Mouse (Mus musculus) midbrain, postnatal 0 days (tissue): ENCODE measurements around the gene Dhx8. TPM values are rescaled to one million over a fixed set of nuclear protein-coding genes. Genes with fewer than 3 reads are reported as not detected.

ENCODE experiments used
- ATAC-seq: fragments of 200-750 bp; cut with Nextera tagmentation; 2 replicates; pipeline ENCODE4 v1.8.0; 2017; ENCODE audit warnings: moderate number of reproducible peaks, mild to moderate bottlenecking, moderate TSS enrichment, moderate library complexity; ENCODE audit not compliant: low FRiP score
- DNase-seq: peaks from one replicate; pipeline ENCODE4 v3.0.0-alpha.2; 2015; ENCODE audit warnings: low spot score
- H3K27ac ChIP-seq: fragments of 300-500 bp; sonication (generic); 2 replicates; pipeline ENCODE4 v1.5.1; 2014; ENCODE audit warnings: low read depth, mild to moderate bottlenecking, low read length, mixed read lengths
- H3K27me3 ChIP-seq: fragments of 300-500 bp; sonication (generic); 2 replicates; pipeline ENCODE4 v1.6.1; 2014; ENCODE audit warnings: low read length, control low read depth, mixed read lengths; ENCODE audit not compliant: insufficient read depth
- H3K36me3 ChIP-seq: fragments of 300-500 bp; sonication (generic); 2 replicates; pipeline ENCODE4 v1.6.1; 2014; ENCODE audit warnings: low read length, control low read depth, mixed read lengths; ENCODE audit not compliant: insufficient read depth
- H3K4me1 ChIP-seq: fragments of 300-500 bp; sonication (generic); 2 replicates; pipeline ENCODE4 v1.6.1; 2014; ENCODE audit warnings: mild to moderate bottlenecking, control low read depth, antibody characterized with exemption, low read length, mixed read lengths; ENCODE audit not compliant: insufficient read depth
- H3K4me2 ChIP-seq: fragments of 300-500 bp; sonication (generic); 2 replicates; pipeline ENCODE4 v1.6.1; 2014; ENCODE audit warnings: low read depth, mild to moderate bottlenecking, low read length, mixed read lengths; ENCODE audit not compliant: poor library complexity, severe bottlenecking
- H3K4me3 ChIP-seq: fragments of 300-500 bp; sonication (generic); 2 replicates; pipeline ENCODE4 v1.5.1; 2014; ENCODE audit warnings: low read depth, mild to moderate bottlenecking, low read length, moderate library complexity
- H3K9ac ChIP-seq: fragments of 300-500 bp; sonication (generic); replicated peaks from 2 replicates; pipeline ENCODE4 v1.6.1; 2014; ENCODE audit warnings: mild to moderate bottlenecking, low read length, moderate library complexity, mixed read lengths; ENCODE audit not compliant: poor library complexity, severe bottlenecking
- H3K9me3 ChIP-seq: fragments of 300-500 bp; sonication (generic); 2 replicates; pipeline ENCODE4 v1.6.1; 2016; ENCODE audit warnings: low read length, control low read depth
- CTCF ChIP-seq: IDR thresholded peaks from 2 replicates; pipeline ENCODE4 v1.5.1; 2016; ENCODE audit warnings: antibody characterized with exemption, mild to moderate bottlenecking
- WGBS: fragments of 180-500 bp; shearing (Covaris S2); extraction: QIAGEN DNeasy Blood & Tissue Kit; methylation state at CpG from one replicate; pipeline ENCODE4 v1.1.7; 2014; 5-methylcytosine and 5-hydroxymethylcytosine counted together
- polyA plus RNA-seq: library from polyadenylated mRNA; unstranded; fragments of >200 nt; fragmentation: Nextera tagmentation; extraction: Ambion mirVana; gene quantifications from 2 replicates; pipeline ENCODE4 v1.2.1, GENCODE M21; 2015
- total RNA-seq: library from RNA; depleted of rRNA; stranded (reverse); fragments of >200 nt; gene quantifications from 2 replicates; pipeline ENCODE4 v1.2.3, GENCODE M21; 2014

Gene Dhx8
- total and polyA plus RNA-seq, 2 experiments from 2014 or later, result 25.7 to 30.6 TPM

GRCm38 (mm10) chr11:101697156-101697861 lies 35.4 kb upstream of the Dhx8 start:
- ATAC-seq (no peak), DNase-seq (no peak)
- H3K4me2 ChIP-seq, result no peak overlapping the region
- H3K9ac ChIP-seq, result no peak overlapping the region
- 0 out of 2 replicates have a peak, but pooled peaks cover 4% of the 10 kb centered on the region for H3K4me1 ChIP-seq
- H3K4me3 ChIP-seq, result no peak overlapping the region
- no peaks in the 10 kb centered on the region for H3K27me3 ChIP-seq
- WGBS, result 92% methylated on average over 9 of the region's 9 CpGs
- H3K27ac ChIP-seq, result no peak overlapping the region; the same call in 1 of the 2 replicates
- TF ChIP-seq CTCF, result no peak
- H3K9me3 ChIP-seq, result no peaks in the 10 kb centered on the region
- H3K36me3 ChIP-seq, result no peaks in the 10 kb centered on the region

- no peak for TF ChIP-seq CTCF
- no peak overlapping the region for H3K27ac ChIP-seq
- no peaks in the 10 kb centered on the region for H3K36me3 ChIP-seq
- DNase-seq, result no peak
- no peak overlapping the region for H3K9ac ChIP-seq
- H3K4me1 ChIP-seq, result 0 out of 2 replicates have a peak, but pooled peaks cover 4% of the 10 kb centered on the region
- no peak overlapping the region for H3K4me3 ChIP-seq
- no peak overlapping the region for H3K4me2 ChIP-seq
- no peaks in the 10 kb centered on the region for H3K27me3 ChIP-seq
- no peak for ATAC-seq
- no peaks in the 10 kb centered on the region for H3K9me3 ChIP-seq
These were observed 34.6 kb upstream of the Dhx8 start for GRCm38 (mm10) chr11:101698114-101698513.

GRCm38 (mm10) chr11:101699556-101699955 lies 33.2 kb upstream of the Dhx8 start:
- no peak overlapping the region for H3K9ac ChIP-seq
- H3K4me3 ChIP-seq, result no peak overlapping the region
- H3K9me3 ChIP-seq, result no peaks in the 10 kb centered on the region
- no peaks in the 10 kb centered on the region for H3K36me3 ChIP-seq
- H3K27ac ChIP-seq, result no peak overlapping the region
- no peak overlapping the region for H3K4me2 ChIP-seq
- no peaks in the 10 kb centered on the region for H3K27me3 ChIP-seq
- ATAC-seq (no peak), DNase-seq (no peak)
- 100% methylated on average over 1 of the region's 1 CpGs for WGBS
- no peak for TF ChIP-seq CTCF
- 0 out of 2 replicates have a peak, but pooled peaks cover 4% of the 10 kb centered on the region for H3K4me1 ChIP-seq

DNA sequence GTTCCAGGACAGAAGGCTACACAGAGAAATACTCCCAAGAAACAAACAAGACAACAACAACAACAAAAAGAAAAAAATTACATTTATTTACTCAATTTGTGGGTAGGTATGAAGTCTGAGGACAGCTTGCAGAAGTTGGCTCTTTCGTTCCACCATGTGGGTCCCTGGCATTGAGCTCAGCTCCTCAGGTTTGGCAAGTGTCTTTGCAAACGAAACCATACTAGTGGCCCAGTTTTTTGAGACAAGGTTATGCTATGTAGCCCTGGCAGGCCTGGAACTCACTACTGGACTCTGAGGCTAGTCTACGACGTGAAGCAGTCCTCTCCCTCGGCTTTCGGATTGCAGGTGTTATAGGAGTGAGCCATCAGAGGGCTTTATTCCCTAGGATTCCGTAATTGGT lies 32.7 kb upstream of the Dhx8 start:
- no peak for TF ChIP-seq CTCF
- 0 out of 2 replicates have a peak, but pooled peaks cover 4% of the 10 kb centered on the region for H3K4me1 ChIP-seq
- H3K4me2 ChIP-seq, result no peak overlapping the region
- no peaks in the 10 kb centered on the region for H3K9me3 ChIP-seq
- no peak for DNase-seq
- ATAC-seq, result no peak
- no peaks in the 10 kb centered on the region for H3K27me3 ChIP-seq
- H3K9ac ChIP-seq, result no peak overlapping the region
- 74% methylated on average over 7 of the region's 7 CpGs for WGBS
- H3K4me3 ChIP-seq, result no peak overlapping the region
- H3K36me3 ChIP-seq, result no peaks in the 10 kb centered on the region
- no peak overlapping the region for H3K27ac ChIP-seq

DNA sequence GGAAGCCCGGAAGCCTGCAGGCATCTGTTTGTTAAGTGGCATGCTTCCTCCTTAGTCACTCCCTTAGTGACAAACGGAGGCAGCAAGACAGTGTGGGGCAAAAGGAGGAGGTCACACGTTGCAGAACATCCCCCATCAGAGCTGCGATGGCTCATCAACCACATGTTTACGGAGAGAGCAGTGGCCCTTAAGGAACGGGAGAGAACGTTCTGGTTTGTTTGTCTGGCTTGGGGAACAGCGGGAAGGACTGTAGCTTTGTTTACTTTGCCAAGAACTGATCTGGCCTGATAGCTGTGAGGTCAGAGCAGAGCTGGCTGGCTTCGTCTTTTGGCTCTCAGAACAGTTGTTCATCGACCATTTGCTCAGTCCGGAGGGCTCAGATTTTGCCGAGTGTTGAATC lies 32.3 kb upstream of the Dhx8 start:
- Histone ChIP-seq H3K9ac (no peak overlapping the region), H3K27me3 (no peaks in the 10 kb centered on the region), H3K27ac (no peak overlapping the region), H3K4me2 (no peak overlapping the region), H3K4me3 (no peak overlapping the region), H3K9me3 (no peaks in the 10 kb centered on the region), H3K36me3 (no peaks in the 10 kb centered on the region), H3K4me1 (0 out of 2 replicates have a peak, but pooled peaks cover under 1% of the 10 kb centered on the region)
- WGBS, result 52% methylated on average over 12 of the region's 12 CpGs
- TF ChIP-seq CTCF, result no peak
- peak; percentile 33 for DNase-seq
- no peak for ATAC-seq

- no peak overlapping the region for H3K27ac ChIP-seq
- TF ChIP-seq CTCF, result no peak
- no peak for DNase-seq
These were observed 28.6 kb upstream of the Dhx8 start for GRCm38 (mm10) chr11:101704081-101704480.

More at GRCm38 (mm10) chr11:101704081-101704480, 28.6 kb upstream of the Dhx8 start:
- Histone ChIP-seq H3K4me1 (no peaks in the 10 kb centered on the region), H3K36me3 (no peaks in the 10 kb centered on the region), H3K9me3 (no peaks in the 10 kb centered on the region), H3K9ac (no peak overlapping the region), H3K4me3 (no peak overlapping the region), H3K4me2 (no peak overlapping the region), H3K27me3 (no peaks in the 10 kb centered on the region)
- 51% methylated on average over 5 of the region's 5 CpGs for WGBS
- no peak for ATAC-seq
